Mouse (Mus musculus) stomach, embryonic 16.5 days (tissue): ENCODE data around the gene Iqck. TPM values are rescaled to one million over a fixed set of nuclear protein-coding genes. Genes with fewer than 3 reads are reported as not detected.

Source experiments
- ATAC-seq: fragments of 200-750 bp; cut with Nextera tagmentation; 2 replicates; pipeline ENCODE4 v1.8.0; 2017; ENCODE audit warnings: moderate number of reproducible peaks, moderate TSS enrichment; ENCODE audit not compliant: insufficient read depth, low FRiP score
- H3K27ac ChIP-seq: fragments of 300-500 bp; sonication (generic); 2 replicates; pipeline ENCODE4 v1.5.1; 2014; ENCODE audit warnings: low read length
- H3K27me3 ChIP-seq: fragments of 300-500 bp; sonication (generic); 2 replicates; pipeline ENCODE4 v1.6.1; 2014; ENCODE audit warnings: low read length, control low read depth, mixed read lengths; ENCODE audit not compliant: control insufficient read depth, insufficient read depth
- H3K36me3 ChIP-seq: fragments of 300-500 bp; sonication (generic); 2 replicates; pipeline ENCODE4 v1.6.1; 2014; ENCODE audit warnings: low read length; ENCODE audit not compliant: control insufficient read depth, insufficient read depth
- H3K4me1 ChIP-seq: fragments of 300-500 bp; sonication (generic); 2 replicates; pipeline ENCODE4 v1.6.1; 2014; ENCODE audit warnings: low read length, control low read depth, mixed read lengths; ENCODE audit not compliant: control insufficient read depth, insufficient read depth
- H3K4me2 ChIP-seq: fragments of 300-500 bp; sonication (generic); 2 replicates; pipeline ENCODE4 v1.6.1; 2014; ENCODE audit warnings: low read depth, low read length, mixed read lengths
- H3K4me3 ChIP-seq: fragments of 300-500 bp; sonication (generic); replicated peaks from 2 replicates; pipeline ENCODE4 v1.5.1; 2014; ENCODE audit warnings: mild to moderate bottlenecking, low read length
- H3K9ac ChIP-seq: fragments of 300-500 bp; sonication (generic); 2 replicates; pipeline ENCODE4 v1.6.1; 2014; ENCODE audit warnings: low read length
- H3K9me3 ChIP-seq: fragments of 300-500 bp; sonication (generic); replicated peaks from 2 replicates; pipeline ENCODE4 v1.6.1; 2016; ENCODE audit warnings: low read length, control low read depth; ENCODE audit not compliant: control insufficient read depth
- WGBS: fragments of 180-500 bp; shearing (Covaris S2); extraction: QIAGEN DNeasy Blood & Tissue Kit; methylation state at CpG from one replicate; pipeline ENCODE4 v1.1.7; 2014; 5-methylcytosine and 5-hydroxymethylcytosine counted together
- polyA plus RNA-seq: library from polyadenylated mRNA; unstranded; fragments of >200 nt; fragmentation: Nextera tagmentation; extraction: Ambion mirVana; gene quantifications from 2 replicates; pipeline ENCODE4 v1.2.1, GENCODE M21; 2015

Gene Iqck
- polyA plus RNA-seq, 1 experiment from 2014 or later = 2.0 TPM

DNA sequence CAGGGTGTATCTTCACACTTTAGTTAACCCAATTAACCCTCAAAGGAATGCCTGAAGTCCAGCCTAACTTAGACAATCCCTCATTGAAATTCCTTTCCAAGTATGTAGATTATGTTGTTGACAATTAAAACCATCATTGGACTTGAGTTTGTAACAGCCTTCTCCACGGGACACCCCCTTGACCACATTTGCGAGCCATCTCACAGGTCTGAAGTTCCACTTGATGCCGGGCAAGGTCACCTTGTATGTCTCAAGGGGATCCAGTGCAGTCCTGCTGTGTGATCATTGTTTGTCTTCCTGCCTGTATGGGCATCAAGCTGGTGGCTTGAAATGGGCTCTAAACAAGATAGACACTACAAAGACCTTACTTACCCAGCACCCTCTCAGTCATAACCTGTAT is 113.3 kb downstream of the Iqck start:
- Histone ChIP-seq H3K9me3 (no peaks in the 10 kb centered on the region), H3K4me1 (no peaks in the 10 kb centered on the region), H3K27ac (no peak overlapping the region), H3K36me3 (no peaks in the 10 kb centered on the region; the same call in 1 of the 2 replicates), H3K27me3 (no peaks in the 10 kb centered on the region), H3K4me3 (no peak overlapping the region), H3K9ac (no peak overlapping the region), H3K4me2 (no peak overlapping the region)
- ATAC-seq = no peak
- WGBS = 86% methylated on average over 3 of the region's 3 CpGs

DNA sequence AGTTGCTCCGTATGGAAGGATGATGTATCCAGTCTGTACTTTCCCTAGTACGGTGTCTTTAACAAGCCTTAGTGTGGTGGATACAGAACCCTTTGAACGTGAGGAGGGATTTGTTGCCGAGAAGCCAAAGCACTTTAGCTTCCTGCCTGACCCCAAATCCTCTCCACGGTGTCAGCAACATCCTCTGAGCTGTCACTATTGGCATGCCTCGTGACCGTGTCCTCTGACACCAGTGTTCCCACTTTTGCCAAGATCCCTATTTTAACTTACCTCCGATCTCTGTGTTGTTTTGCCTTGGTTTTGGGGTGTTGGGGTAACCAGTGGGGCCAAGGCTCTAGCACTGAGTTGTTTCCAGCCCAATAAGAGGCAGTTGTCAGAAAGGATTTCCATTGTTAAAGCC is 115.9 kb downstream of the Iqck start:
- Histone ChIP-seq H3K9me3 (no peaks in the 10 kb centered on the region), H3K27ac (no peak overlapping the region), H3K36me3 (no peaks in the 10 kb centered on the region; the same call in 1 of the 2 replicates), H3K4me1 (no peaks in the 10 kb centered on the region), H3K9ac (no peak overlapping the region), H3K4me3 (no peak overlapping the region), H3K27me3 (no peaks in the 10 kb centered on the region), H3K4me2 (no peak overlapping the region)
- no peak for ATAC-seq
- WGBS = 76% methylated on average over 8 of the region's 8 CpGs

DNA sequence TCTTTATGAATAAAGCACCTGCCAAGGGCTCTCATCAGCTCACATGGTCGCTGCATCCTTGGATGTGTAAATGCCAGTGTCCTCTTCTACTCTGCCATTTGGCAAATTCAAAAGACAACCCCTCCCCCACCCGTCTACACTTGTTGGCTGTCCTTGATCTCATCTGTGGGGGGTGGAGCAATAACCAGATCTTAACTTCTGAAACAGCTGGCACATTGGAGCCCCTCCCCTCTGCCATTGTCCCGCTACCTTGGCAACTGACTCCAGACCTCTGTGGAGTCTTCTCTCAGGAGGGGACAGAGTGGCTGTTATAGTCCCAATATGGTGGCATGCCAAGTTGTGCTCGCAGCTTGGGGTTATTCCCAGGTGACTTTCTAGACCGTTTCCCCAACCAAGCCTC is 116.8 kb downstream of the Iqck start:
- no peaks in the 10 kb centered on the region for H3K9me3 ChIP-seq
- 79% methylated on average over 5 of the region's 5 CpGs for WGBS
- ATAC-seq = no peak
- no peaks in the 10 kb centered on the region for H3K27me3 ChIP-seq
- no peak overlapping the region for H3K9ac ChIP-seq
- H3K4me2 ChIP-seq = no peak overlapping the region
- H3K36me3 ChIP-seq = no peaks in the 10 kb centered on the region; the same call in 1 of the 2 replicates
- no peaks in the 10 kb centered on the region for H3K4me1 ChIP-seq
- no peak overlapping the region for H3K27ac ChIP-seq
- no peak overlapping the region for H3K4me3 ChIP-seq

DNA sequence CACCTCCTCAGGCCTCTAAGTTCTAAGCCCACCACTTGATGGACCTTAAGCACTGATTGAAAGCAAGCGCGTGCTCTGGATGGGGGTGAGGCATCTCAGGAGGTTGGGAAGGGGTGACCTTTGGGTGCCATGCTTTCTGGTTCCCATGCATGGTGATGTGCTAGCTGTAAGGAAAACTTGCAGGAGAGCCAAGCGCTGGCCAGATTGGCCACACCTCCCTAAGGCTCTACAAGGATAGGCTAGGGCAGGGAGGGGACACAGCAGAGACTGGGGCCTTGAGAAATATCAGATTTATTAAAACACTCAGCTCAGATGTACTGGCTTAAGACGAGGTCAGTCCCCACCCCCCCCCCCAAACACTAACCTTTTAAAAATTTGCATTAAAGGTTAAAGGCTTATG is 117.8 kb downstream of the Iqck start:
- Histone ChIP-seq H3K9me3 (no peaks in the 10 kb centered on the region), H3K9ac (no peak overlapping the region), H3K36me3 (no peaks in the 10 kb centered on the region; the same call in 1 of the 2 replicates), H3K4me1 (no peaks in the 10 kb centered on the region), H3K27ac (no peak overlapping the region), H3K4me2 (no peak overlapping the region), H3K27me3 (no peaks in the 10 kb centered on the region), H3K4me3 (no peak overlapping the region)
- no peak for ATAC-seq
- 73% methylated on average over 4 of the region's 4 CpGs for WGBS

DNA sequence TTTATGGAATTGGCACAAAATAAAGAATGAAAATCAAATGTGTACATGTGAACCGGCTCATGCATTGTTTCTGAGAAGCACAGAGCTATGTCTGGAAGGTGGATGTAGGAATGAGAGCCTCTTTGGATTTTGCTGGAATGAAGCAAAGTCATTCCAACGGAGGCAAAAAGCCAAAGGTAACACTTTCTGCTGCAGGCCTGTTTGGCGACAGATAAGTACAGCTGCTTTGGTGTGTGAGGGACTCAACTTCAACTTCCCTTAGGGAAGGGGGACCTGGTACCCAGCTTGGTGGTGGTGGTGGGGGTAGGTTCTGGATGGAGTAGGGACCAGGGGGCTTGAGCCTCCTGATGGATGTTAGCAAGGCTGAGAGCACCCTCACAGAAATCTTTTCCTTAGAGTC is 120.3 kb downstream of the Iqck start:
- no peaks in the 10 kb centered on the region for H3K27me3 ChIP-seq
- no peak overlapping the region for H3K27ac ChIP-seq
- no peaks in the 10 kb centered on the region for H3K9me3 ChIP-seq
- WGBS = 65% methylated on average over 3 of the region's 3 CpGs
- no peak overlapping the region for H3K4me3 ChIP-seq
- H3K4me2 ChIP-seq = no peak overlapping the region
- no peak for ATAC-seq
- H3K9ac ChIP-seq = no peak overlapping the region
- no peaks in the 10 kb centered on the region for H3K4me1 ChIP-seq
- no peaks in the 10 kb centered on the region; the same call in 1 of the 2 replicates for H3K36me3 ChIP-seq

DNA sequence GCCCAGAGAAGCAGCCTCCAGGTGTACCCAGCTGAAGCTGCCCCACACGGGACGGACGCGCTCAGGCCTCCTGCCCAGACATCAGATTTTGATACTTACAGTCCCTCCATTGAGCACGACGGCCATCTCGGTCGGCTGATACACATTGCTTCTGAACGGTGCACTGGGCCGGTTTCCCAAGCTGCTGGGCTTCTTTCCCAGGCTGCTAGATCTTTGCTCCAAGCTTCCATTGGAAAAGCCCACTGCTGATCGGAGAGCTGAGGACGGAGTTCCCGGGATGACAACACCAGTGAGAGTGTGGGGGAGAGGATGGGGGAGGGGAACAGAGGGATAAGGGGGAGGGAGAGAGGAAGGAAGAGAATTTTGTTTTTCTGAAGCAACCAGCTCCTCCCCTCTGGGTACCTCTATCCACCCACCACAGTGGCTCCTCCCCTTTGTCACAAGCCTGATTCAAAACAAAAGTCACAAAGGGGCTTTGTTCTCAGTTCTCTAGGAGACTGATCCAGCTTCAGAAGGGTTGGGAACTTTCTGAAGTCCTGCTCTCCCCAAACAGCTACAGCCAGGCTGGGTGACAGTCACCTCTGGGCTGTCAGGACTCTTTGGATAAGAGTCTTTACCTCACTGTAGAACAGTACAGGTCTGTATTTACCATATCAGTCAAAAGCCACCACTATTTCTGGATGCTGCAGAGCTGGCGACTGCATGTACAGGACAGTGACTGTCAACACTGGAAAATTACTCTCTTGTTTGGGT is 121.0 kb downstream of the Iqck start:
- H3K4me1 ChIP-seq = no peaks in the 10 kb centered on the region
- no peak for ATAC-seq
- H3K9me3 ChIP-seq = no peaks in the 10 kb centered on the region
- 39% methylated on average over 14 of the region's 14 CpGs for WGBS
- H3K9ac ChIP-seq = no peak overlapping the region
- H3K36me3 ChIP-seq = no peaks in the 10 kb centered on the region
- H3K27ac ChIP-seq = no peak overlapping the region
- no peak overlapping the region for H3K4me3 ChIP-seq
- H3K4me2 ChIP-seq = no peak overlapping the region
- H3K27me3 ChIP-seq = no peaks in the 10 kb centered on the region

DNA sequence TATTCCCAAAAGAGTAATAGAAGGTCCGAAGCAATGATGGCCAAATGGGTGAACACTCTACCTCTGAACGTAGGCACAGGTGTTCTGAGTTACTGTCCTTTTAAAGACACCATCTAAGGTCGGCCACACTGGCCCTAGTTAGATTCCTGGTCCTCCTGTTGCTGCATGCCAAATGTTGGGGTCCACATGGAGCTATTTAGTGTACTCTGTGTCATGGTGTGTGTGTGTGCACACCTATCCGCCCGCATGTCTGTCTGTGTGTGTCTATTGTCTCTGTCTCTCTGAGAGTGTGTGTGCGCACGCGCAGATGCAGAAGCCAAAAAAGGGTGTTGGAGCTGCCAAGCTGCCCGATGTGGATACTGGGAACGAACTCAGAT is 121.6 kb downstream of the Iqck start:
- Histone ChIP-seq H3K4me1 (no peaks in the 10 kb centered on the region), H3K9me3 (no peaks in the 10 kb centered on the region), H3K4me3 (no peak overlapping the region), H3K27ac (no peak overlapping the region), H3K4me2 (no peak overlapping the region), H3K36me3 (no peaks in the 10 kb centered on the region), H3K27me3 (no peaks in the 10 kb centered on the region), H3K9ac (no peak overlapping the region)
- WGBS = 72% methylated on average over 10 of the region's 10 CpGs
- ATAC-seq = no peak

DNA sequence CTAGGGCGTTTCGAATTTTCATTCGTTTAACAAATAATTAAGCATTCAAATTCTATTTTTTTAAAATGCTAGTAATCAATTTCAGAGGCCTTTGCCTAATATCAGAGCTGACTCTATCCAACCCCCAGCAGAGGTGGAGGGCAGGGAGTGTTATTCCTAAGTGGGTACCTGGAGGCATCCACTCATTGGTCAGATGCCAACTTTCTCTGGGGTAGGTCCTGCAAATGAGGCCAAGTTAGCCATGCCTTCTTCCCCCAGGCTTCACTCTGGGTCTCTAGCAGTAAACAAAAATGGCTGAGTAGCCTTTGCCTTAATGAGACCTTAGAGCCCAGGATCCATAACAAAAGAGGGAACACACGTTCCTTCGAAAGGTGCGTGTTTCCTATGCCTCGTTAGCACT is 123.6 kb downstream of the Iqck start:
- Histone ChIP-seq H3K4me1 (no peaks in the 10 kb centered on the region), H3K4me3 (no peak overlapping the region), H3K9ac (no peak overlapping the region), H3K9me3 (no peaks in the 10 kb centered on the region), H3K27me3 (no peaks in the 10 kb centered on the region), H3K4me2 (no peak overlapping the region), H3K36me3 (0 out of 2 replicates have a peak, but pooled peaks cover 2% of the 10 kb centered on the region), H3K27ac (no peak overlapping the region)
- WGBS = 89% methylated on average over 7 of the region's 7 CpGs
- ATAC-seq = no peak

DNA sequence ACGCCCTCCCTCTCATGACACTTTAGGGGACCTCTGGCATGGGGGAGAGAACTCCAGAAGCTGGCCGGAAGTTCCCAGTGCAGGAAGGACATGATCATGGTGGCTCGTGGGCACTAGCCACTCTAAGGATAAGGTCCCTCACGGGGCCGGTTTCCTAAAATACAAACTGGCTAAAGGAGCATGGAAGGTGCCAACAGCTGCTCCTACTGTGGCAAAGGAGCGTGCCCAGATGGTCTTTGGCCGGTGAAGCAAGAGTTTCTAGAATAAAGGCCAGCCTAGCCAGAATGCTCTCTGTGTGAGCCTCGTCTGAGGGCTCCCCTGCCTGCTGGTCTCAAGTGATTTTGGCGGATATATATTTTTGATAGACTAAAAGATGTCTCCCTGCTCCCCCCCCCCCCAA is 124.2 kb downstream of the Iqck start:
- no peak overlapping the region for H3K4me2 ChIP-seq
- 84% methylated on average over 9 of the region's 9 CpGs for WGBS

More for the DNA sequence above, 124.2 kb downstream of the Iqck start:
- Histone ChIP-seq H3K27me3 (no peaks in the 10 kb centered on the region), H3K36me3 (0 out of 2 replicates have a peak, but pooled peaks cover 2% of the 10 kb centered on the region), H3K4me3 (no peak overlapping the region), H3K27ac (no peak overlapping the region), H3K4me1 (no peaks in the 10 kb centered on the region), H3K9ac (no peak overlapping the region), H3K9me3 (no peaks in the 10 kb centered on the region)
- ATAC-seq = no peak
